Mouse (Mus musculus): ENCODE results near the gene Peak1.
A peak's percentile ranks its signal among the peaks of the same experiment; 100 is the strongest.

Gene Peak1

DNA sequence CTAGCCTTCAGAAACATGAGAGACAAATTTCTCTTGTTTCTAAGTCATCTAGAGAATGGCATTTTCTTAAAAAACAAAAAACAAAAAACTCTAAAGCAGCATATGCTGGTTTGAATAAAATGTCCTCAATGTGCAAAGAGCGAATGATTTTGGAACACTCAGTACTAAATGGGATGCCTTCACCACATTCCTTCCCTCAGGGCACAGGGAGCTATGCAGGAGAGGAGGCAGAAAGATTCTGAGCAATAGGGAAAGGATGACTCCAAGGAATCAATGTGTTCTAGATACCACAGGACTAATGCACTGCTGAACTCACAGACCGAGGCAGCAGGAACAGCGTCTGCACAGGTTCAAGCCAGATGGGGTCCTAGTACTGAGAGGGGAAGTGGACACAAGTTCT is 103.5 kb downstream of the Peak1 start:
- no peak for DNase-seq (ENCODE audit: low spot score)

DNA sequence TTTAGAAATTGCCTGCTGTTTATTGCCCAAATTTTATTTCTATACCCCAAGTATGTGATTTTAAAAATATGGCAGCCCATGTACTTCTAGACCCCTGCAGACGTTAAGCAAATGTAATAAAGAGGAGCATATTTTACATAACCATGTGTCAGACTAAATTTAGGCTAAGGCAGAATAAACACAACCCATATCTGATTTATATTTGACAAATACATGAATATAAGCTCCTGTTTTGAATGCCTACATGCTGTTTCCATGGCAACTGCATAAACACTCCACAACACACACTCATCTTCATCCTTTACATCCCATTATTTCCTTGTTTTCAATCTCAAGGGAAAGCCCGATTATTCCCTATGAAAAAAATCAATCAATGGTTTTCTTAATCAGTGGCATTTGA is 108.8 kb downstream of the Peak1 start:
- no peak for DNase-seq (ENCODE audit: low spot score)

DNA sequence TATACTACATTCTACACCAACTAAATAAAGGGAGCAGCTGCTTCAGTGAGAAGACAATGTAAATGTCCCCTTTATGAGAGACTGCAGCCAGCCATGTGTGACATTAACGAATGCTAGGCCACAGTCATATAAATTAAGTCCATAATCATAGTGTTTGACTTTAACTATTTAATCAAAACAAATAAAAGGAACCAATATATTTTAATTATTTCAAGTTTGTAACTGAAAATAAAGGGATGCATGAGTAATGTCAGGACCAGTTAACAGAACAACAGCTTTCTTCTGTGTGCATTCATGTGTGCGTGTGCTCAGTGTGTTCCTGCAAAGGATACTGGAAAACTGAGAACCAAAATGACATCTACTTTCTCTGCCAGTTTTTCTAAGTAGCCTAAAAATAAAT is 113.3 kb downstream of the Peak1 start:
- no peak for DNase-seq (ENCODE audit: low spot score)

DNA sequence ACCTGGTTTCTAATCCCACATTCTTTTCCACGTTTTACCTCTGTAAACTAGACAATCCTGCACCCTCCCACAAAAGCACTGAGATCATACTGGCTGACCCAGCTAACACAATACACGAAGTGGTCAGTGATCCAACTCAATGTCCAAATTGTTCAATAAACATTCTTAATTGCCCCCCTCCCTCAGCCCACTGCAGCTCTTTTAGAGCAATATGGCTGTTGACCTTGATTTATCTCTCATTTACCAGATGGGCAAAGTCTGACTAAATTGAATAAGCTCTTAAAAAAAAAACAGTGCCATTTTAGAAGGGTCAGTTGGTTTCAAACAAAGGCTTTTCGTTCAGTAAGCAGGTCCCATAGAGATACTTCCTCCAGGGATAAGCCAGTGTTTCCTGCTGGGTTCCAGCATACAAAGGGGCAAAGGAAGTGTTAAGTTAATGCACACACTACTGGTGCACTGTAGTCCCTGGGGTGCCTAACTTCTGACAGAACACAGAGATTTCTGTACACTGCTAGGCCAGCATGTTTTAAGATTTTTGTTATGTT is 114.9 kb downstream of the Peak1 start:
- DNase-seq (ENCODE audit: low spot score): peak; percentile 42

DNA sequence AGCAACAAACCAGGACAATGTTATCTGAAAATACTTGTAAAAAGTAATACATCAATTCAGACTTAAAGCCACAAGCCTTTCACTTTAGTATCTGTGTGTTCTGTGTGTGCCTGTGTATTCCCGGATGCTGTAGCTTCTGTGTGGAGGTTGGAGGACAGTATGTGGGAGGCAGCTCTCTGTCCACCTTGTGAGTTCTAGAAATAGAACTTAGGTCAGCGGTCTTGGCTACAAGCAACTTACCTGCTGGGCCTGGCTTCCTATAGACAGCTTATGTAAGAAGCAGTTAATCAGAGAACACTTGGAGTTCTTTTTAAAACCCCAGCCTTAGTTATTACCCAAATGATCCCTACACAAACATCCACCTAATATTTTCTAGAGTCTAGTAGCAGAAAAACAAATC is 127.8 kb downstream of the Peak1 start:
- DNase-seq (ENCODE audit: low spot score): no peak

DNA sequence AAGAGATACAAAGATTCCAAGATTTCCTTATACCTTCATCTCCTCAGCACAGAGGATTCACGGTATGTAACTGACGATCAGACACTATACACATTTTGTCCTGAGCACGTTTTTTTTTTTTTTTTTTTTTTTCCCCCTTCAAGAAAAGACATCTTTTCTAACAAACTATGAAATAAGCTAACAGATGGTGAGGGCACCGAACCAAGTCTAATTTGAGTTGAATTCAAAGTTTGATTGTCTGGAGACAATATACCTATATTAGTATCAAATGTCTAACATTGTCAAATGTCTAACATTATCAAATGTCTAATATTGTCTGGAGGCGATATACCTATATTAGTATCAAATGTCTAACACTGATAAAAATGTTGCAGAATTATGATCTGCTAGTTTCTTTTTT is 135.4 kb downstream of the Peak1 start:
- DNase-seq (ENCODE audit: low spot score): no peak

DNA sequence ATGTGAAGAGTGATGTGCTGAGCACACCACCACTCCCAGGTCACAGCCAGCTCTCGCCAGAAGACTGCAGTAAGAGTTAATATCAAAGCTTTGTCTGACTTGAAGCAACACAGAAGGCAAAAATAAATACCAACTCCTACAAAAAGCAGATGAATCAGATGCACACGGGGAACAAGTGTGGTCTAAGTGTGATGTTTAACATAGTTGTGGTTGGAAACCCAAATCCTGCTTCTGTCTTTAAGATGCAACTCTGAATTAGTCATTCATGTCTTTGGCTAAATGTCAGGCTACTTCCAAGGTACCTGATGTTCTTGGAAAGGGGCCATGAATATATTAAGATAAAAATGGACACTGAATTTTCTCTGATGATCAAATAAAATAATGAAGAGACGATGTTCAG is 144.3 kb downstream of the Peak1 start:
- DNase-seq (ENCODE audit: low spot score): no peak

DNA sequence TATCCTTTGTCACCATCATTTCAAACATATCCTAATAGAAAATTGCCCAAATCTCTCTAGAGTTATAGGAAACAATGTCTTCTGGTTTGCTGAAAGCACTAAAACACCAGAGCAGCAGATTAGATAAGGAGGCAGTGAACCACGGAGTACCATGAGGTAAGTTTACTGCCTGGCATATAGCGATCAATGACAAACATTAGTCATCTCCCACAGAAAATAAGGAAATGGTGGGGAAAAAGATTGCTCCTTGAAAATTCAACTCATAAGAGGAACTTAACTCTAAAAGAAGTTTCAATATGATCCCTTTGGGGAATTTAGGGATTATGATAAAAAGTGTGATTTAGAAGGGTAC is 145.6 kb downstream of the Peak1 start:
- no peak for DNase-seq (ENCODE audit: low spot score)

DNA sequence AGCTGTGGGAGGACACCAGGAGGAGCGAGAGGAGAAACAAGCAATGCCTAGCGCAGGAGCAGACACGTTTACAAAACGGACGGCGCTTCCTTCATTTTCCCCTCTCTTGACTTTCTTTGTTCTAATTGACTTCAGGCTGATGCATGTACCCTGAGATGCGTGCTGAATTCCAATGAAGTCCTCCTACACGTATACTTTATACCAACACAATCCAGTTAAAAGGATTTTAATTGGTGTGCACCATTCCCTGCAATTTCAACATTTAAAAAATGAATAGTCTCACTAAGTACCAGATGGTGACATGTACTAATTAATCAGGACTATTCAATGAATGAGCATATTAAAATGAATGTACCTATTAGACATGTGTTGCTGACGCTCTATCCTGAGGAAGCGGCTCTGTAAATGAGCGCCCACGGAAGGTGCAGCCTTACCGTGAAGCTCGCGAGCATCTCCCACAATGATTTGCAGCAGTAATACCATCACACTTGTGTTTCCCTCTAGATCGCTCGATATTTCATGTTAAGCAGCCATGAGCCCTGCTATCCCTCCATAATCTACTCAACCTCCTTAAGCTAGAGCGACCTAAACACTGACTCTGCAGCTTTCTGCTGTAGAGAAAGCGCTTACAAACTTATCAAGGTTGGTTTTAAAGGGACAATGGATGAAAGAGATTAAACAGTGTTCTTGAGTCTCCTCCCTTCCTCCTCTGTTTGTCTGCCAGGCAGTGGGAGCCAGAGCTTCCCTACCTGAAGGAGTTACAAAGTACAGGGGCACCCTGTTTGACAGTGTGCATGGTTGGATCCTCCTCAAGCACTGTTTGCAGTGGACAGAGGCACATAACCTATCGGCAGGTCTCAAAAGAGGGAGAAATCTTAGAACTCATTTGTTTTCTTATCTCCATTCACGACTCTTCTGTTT is 146.3 kb downstream of the Peak1 start:
- DNase-seq (ENCODE audit: low spot score): no peak

DNA sequence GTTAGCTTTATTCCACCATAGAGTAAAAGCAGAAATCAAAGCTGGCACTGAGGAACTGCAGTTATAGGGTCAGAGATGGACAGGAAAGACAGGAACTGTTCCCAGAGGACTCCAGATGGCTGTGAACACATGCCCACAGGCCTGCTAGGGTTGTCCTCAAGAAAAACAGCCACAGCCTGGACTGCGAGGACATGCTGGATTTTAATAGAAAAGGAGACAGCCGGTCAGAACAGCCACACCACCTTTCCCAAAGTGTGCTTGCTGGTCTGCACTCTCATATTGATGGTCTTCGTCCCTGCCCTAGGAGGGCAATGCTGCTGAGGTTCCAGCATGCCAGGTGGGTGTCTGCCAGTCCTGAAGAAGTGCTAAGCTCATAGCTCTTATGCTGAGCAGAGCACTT is 148.8 kb downstream of the Peak1 start:
- DNase-seq (ENCODE audit: low spot score): peak; percentile 18

DNA sequence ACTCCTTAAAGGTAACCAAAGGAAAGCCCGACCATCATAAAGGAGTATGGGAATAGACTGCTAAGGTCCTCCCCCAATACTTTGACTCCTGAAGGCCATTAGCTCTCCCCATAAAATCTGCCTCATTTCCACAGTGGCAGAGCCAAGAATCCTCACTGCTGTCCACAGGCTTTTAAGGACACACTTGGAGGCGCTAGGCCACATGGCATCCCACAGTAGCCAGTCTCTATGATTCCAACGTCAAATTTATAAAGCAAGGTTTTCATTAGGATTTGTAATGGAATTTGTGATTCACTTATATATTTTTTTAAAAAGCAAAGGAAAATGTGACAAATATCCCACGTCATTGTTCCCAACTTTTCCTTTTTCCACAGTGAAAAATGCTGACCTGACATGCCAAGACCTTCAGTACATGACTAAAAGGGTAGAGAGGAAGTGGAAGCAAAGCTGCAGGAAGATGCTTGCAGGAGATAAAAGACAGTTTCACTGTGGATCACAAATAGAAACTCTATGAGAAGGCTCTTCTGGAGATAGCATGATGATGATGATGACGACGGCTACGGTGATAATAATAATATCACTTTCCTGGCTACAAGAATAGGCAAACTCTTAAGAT is 151.6 kb downstream of the Peak1 start:
- no peak for DNase-seq (ENCODE audit: low spot score)

DNA sequence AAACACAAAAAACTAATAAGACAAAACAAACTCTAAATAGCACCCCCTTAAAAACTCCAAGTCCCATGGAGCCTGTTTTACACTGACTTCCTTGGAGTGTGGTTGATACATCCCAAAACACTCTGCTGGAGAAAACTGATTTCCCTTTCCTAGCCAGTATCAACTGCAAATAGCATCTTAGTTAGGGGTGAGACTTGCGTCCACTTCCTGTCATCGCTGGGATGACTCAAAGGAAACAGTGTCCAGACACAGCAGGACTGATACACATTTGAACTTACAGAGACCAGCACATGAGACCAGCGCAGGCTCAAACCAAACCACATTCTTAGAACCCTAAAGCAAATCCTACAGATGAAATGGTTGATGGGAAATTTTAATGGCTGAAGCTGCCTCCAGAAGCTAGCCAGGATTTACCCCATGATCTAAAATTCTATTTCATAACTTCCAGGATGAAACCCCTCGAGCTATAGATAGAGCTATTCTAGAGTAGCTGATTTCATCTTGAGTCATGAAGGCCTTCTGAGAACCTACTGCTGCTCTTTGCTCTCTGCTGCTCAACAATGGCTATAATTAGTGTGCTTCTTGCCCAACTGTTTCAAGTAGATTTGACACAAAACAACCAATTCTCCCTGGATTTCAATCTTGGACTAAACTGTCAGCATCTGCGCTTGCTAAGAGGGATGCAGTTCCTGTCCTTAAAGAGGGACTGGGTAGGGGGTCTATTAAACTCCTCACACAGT is 152.2 kb downstream of the Peak1 start:
- peak; percentile 39 for DNase-seq (ENCODE audit: low spot score)

DNA sequence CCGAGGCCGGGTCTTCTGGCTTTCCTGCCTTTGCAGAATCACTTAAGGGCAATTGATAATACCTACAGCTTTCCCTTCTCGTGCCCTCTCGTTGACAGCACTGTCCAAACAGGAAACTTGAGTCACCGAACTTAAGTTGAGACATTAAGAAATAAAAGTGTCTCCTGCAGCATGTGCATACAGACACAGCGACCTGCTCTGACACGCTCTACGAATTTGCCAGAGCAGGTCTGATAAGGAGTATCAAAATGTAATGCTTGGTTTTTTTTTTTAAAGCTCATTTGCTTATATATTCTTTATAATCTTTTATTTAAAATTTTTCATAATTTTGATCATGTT is 152.9 kb downstream of the Peak1 start:
- DNase-seq (ENCODE audit: low spot score): no peak

DNA sequence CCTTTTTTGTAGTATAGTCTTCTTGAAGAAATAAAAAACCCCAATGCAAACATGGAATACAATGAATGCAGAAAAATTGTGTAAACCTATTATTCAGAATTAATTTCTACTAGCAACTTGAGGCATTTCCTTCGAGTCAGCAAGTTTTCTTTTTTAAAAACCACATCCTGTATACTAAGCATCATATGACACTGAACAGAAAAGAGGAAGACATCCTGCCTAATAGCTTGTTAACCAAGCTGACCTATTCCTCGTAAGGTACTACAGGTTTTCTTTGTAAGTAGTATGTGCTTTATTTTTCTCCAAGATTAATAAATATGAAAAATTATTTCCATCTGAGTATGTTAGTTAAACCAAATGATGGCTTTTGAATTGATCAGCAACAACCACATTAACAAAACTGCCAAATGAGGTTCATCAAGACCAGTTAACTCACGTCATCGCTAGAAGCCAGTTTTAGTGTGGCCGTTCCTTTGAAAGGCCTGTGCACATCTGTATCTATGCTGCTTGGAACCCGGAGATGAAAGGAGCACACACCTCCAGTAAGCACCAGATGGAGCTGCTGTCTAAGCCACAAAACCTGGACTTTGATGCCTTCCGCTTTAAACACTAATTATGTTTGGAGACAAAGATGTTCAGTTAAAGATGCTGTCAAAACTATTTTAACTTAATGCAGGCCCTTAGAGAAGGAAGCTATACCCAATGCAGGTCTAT is 153.4 kb downstream of the Peak1 start:
- peak; percentile 80 for DNase-seq (ENCODE audit: low spot score)

DNA sequence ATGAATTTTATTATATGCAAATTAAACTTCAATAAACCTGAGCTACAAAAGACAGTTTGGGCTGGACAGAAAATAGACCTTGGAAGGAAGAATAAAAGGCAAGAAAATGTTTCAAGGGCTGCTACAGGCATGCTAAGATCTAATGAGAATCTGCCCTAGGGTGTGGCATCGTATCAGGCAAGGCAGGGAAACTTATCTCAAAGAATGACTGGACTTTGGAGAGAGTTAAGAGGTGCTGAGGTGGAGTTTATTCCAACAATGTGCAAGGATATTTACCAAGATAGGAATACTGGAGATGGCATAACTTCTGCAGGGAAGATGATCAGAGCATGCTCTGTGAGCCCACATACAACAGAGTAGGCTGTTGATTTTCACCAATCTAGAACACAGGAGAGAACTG is 154.8 kb downstream of the Peak1 start:
- no peak for DNase-seq (ENCODE audit: low spot score)

DNA sequence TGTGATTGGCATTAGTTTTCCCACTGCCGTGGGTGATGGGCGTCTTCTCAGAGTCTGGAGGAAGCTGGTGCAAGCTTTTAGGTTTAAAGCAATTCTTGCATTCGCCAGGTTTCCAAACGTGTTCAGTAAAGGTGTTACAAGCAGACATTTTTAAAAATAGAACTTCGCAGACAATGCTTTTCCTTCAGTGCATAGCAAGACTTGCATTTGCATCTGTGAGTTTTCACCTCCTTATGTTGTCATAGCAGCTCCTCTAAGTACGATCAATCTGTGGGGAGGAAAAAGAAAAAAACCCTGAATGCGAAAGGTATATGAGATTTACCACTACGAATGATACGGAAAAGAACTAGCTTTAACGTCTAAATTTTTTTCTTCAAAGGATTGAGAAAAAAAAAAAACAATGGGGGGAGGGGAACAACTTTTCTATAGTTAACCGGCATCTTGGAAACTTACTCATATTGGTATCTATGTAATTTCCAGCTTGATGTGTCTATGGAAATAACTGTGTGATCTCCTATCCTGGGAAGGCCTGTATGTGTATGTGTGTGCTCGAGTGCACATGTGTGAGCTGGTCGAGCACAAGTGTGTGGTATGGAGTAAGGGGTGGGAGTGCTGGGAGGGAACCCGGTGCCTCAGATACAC is 157.3 kb downstream of the Peak1 start:
- DNase-seq (ENCODE audit: low spot score): no peak

DNA sequence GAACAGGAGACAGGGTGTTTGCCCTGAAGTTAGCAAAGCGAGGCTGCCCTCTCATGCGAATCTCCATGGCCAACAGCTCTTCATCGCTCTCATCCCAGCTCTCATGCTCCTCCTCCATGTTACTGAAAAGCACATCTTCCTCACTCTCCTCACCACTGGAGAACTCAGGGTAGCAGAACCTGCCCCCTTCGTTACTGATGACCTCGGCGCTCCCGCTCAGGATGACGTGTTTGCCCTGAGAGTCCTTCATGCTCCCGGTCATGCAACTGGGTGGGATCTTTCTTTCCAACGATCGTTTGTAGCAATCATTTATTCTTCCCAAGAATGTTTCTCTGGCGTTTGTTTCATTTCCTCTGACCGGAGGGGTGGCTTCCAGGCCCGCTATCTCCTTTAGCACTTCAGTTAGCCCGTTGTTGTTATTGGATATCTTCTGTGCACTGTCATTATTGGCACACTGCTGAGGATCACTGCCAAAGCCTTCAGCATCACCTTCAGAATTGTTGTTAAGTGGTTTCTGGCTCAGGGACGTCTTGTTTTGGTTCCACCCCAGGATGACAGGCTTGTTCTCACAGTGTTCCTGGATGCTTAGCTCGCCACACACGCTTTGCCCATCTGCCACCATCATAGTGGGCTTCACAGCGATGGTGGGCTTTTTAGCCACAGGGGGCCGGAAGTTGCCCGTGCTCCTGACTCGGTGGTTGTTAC is 157.9 kb downstream of the Peak1 start:
- no peak for DNase-seq (ENCODE audit: low spot score)

DNA sequence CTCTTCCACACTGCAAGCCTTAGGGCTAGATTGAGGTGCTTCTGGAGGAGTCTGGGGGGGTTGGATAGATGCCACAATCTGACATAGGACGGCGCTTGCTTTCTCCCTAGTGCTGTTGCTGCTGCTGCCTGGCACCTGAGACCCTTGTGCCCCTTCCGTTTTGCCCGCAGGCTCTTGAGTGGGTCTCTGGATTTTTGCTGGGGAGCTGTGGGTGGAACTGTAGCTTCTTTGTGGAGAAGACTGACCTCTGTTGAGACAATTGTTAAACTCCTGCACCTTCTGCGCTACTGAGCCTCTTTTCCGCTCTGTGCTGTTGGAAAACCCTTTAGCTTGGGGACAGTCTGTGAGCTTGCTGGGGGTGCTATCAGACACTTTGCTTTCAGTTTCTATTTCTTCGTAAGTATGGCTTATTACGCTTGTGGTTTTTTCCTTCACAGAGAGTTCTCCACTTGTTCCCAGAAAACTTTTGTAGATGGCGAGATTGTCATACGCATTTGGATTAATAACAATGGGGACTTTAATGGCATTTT is 159.5 kb downstream of the Peak1 start:
- DNase-seq (ENCODE audit: low spot score): no peak

DNA sequence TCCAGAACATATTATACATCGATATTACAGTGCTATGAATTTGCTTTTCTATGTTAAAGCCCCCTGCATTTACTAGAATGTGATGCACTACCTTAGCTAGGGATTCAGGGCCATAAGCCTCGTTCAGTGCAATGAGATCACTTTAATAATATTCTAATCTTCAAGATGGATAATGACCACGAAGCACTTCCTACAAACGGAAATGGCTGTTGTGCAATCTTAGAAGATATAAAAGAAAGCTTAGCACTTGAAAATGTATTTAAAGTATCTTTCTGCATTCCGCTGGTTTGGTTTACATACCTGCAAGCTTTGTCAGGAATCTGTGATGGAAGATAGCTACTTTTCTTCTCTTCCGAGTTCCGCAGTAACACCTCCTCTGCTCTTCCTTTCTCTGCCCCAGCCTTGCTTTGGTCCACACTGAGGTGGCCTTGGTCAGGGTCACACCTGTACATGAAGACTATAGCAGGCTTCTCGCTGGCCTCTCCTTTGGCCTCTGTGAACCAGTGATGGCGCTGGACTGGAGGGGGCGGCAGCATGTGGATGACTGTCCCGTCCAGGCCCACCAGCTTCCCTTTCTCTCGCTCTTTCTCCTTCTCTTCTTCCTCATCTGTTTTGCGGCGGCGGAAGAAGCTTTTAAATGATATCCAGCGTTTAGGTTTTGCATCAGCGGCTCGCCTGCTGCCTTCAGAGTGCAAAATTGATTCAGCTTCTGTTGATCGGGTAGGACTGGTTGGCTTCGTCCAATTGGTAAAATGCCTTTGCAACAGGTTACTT is 160.5 kb downstream of the Peak1 start:
- no peak for DNase-seq (ENCODE audit: low spot score)

All from MN1 (cell line).